Mouse (Mus musculus) kidney, embryonic 16.5 days (tissue): ENCODE measurements at regions not wholly inside any gene's neighbourhood (a gene's known extent, or its start where the extent isn't known, plus 50 kb on each side); places are given as distances from the start of the nearest gene placed in this dataset.
A peak's percentile ranks its signal among the peaks of the same experiment; 100 is the strongest.

Source experiments
- ATAC-seq: fragments of 200-750 bp; cut with Nextera tagmentation; 2 replicates; pipeline ENCODE4 v1.8.0; 2017; ENCODE audit warnings: moderate TSS enrichment; ENCODE audit not compliant: low FRiP score, low TSS enrichment
- H3K27ac ChIP-seq: fragments of 300-500 bp; sonication (generic); 2 replicates; pipeline ENCODE4 v1.5.1; 2014; ENCODE audit warnings: low read length
- H3K27me3 ChIP-seq: fragments of 300-500 bp; sonication (generic); 2 replicates; pipeline ENCODE4 v1.6.1; 2014; ENCODE audit warnings: low read length, control low read depth, mixed read lengths; ENCODE audit not compliant: insufficient read depth
- H3K36me3 ChIP-seq: fragments of 300-500 bp; sonication (generic); 2 replicates; pipeline ENCODE4 v1.6.1; 2014; ENCODE audit warnings: low read length, control low read depth, mixed read lengths; ENCODE audit not compliant: insufficient read depth
- H3K4me1 ChIP-seq: fragments of 300-500 bp; sonication (generic); 2 replicates; pipeline ENCODE4 v1.6.1; 2014; ENCODE audit warnings: low read length, control low read depth, mixed read lengths; ENCODE audit not compliant: insufficient read depth
- H3K4me2 ChIP-seq: fragments of 300-500 bp; sonication (generic); replicated peaks from 2 replicates; pipeline ENCODE4 v1.6.1; 2014; ENCODE audit warnings: low read depth, low read length
- H3K4me3 ChIP-seq: fragments of 300-500 bp; sonication (generic); 2 replicates; pipeline ENCODE4 v1.5.1; 2014; ENCODE audit warnings: mild to moderate bottlenecking, low read length
- H3K9ac ChIP-seq: fragments of 300-500 bp; sonication (generic); replicated peaks from 2 replicates; pipeline ENCODE4 v1.6.1; 2014; ENCODE audit warnings: low read length
- H3K9me3 ChIP-seq: fragments of 300-500 bp; sonication (generic); 2 replicates; pipeline ENCODE4 v1.6.1; 2016; ENCODE audit warnings: low read length, control low read depth
- WGBS: fragments of 180-500 bp; shearing (Covaris S2); extraction: QIAGEN DNeasy Blood & Tissue Kit; methylation state at CpG from one replicate; pipeline ENCODE4 v1.1.7; 2014; 5-methylcytosine and 5-hydroxymethylcytosine counted together

DNA sequence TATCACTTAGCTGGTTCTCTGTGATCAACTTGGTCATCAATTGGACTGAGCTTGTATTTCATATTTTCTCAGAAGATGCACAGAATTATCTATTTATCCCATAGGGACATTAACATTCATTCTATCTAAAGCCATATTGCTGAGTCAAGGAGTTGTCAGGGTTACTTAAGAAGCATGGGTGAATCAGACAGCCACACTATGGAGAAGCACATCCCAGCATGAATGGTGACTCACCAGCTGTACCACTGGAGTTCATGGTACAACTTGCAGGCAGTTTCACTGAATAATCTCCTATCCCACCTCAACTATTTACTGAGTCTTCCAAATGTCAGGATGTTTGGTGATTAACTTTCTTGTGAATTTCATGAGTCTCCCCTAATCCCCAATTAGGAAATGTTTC is 678.6 kb downstream of the Gsdmc2 start:
- Histone ChIP-seq H3K36me3 (no peaks in the 10 kb centered on the region), H3K9me3 (no peaks in the 10 kb centered on the region), H3K27me3 (no peaks in the 10 kb centered on the region), H3K4me2 (no peak overlapping the region), H3K9ac (no peak overlapping the region), H3K27ac (no peak overlapping the region), H3K4me1 (peaks cover 13% of the 10 kb centered on the region), H3K4me3 (no peak overlapping the region)
- no peak for ATAC-seq

DNA sequence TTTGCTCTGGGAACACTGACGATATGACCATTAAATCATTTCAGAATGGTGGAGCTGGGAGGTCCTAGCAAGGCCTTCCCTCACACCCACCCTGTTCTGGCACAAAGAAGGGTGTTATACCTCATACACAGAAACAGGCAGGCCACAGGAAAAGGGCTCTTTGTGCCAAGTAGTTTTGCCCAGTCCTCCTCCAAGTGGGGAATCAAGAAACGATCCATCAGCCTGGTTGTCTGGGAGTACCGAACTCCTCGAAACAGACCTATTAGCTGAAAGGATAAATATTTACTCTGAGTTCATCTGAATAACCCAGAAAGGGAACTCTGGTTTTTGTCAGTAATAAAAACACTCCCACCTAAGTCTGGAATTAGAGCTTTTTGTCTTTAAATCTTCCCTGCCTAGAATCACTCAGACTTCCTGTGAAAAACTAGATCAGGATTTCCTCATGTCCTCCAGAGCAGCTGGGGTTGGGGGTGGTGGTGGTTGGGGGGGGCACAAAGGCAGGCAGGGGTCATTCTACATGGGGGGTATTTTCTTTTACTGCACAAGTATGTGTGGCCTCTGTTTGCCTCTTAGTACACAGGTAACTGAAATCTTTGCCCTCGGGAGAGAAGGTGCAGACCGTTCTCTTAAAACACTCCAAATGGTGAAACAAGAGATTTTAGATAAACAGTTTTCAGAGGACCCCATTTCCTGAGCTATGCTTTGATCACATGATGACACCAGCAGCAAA is 681.3 kb downstream of the Gsdmc2 start:
- Histone ChIP-seq H3K36me3 (no peaks in the 10 kb centered on the region), H3K9me3 (no peaks in the 10 kb centered on the region), H3K4me3 (no peak overlapping the region), H3K27me3 (no peaks in the 10 kb centered on the region), H3K4me1 (peaks cover 13% of the 10 kb centered on the region), H3K27ac (peak overlapping the region; percentile 57), H3K4me2 (no peak overlapping the region), H3K9ac (no peak overlapping the region)
- peak; percentile 88 for ATAC-seq
- WGBS: 6% methylated on average over 6 of the region's 6 CpGs

DNA sequence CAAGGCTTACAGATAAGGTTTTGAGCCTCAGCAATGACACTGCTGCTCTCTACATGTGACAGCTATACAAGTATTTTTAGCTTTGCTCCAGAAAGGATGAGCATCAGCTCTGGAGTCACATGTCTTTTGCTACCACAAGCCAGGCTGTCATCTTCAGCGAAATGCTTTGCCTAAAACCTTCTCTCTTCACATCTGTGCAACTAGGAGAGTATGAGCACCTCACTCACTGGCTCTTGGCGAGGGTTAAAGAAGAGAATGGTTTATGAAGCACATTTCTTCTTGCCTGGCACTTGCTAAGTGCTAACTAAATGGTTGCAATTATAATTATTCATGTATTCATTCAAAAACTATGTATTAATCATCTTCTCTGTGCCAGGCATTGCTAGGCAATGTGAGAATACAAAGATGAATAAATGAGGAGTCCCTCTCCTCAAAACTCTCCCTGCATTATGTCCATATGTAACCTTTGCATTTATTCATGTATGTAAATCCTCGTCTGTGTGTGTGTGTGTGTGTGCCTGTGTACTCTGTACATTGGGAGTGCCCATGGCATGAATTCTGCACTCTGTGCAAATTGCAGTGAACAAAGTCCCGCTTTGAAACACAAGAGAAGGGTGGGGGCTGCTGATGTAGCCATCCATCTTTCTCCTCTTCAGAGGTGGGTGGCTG is 682.0 kb downstream of the Gsdmc2 start:
- WGBS: 51% methylated on average over 4 of the region's 4 CpGs
- H3K4me1 ChIP-seq: peaks cover 13% of the 10 kb centered on the region
- no peak for ATAC-seq

DNA sequence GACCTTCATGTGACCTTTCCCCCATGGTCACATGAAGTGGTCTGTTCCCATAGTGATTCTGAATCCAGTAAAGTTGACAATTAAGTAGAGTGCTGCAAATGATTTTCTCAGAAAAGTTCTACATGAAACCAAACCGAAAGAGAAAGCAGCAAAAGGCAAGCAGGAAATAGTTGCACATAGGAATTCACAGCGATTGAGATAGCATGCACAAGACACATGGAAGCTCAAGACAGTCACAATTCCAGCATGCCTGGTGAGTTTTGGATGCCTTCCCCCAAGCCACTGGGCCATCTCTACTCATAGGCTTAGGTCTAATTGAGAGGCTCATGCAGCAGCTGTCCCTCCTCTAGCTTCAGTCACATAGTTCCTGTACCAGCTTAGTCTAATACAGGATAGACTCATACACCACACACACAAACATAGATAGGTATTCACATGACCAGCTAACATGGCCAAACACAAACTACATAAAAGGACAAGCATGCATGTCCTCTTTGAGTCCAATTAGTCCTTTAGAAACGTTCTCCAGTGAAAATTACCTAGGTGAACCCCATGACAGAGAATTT is 721.8 kb downstream of the Gsdmc2 start:
- 86% methylated on average over 3 of the region's 3 CpGs for WGBS
- Histone ChIP-seq H3K4me1 (no peaks in the 10 kb centered on the region), H3K4me3 (no peak overlapping the region), H3K9me3 (no peaks in the 10 kb centered on the region), H3K27ac (no peak overlapping the region), H3K4me2 (no peak overlapping the region), H3K9ac (no peak overlapping the region), H3K36me3 (no peaks in the 10 kb centered on the region), H3K27me3 (no peaks in the 10 kb centered on the region)
- ATAC-seq: no peak

More for the DNA sequence above, 682.0 kb downstream of the Gsdmc2 start:
- no peak overlapping the region for H3K9ac ChIP-seq
- no peaks in the 10 kb centered on the region for H3K36me3 ChIP-seq
- H3K9me3 ChIP-seq: no peaks in the 10 kb centered on the region
- peak overlapping the region; percentile 57 for H3K27ac ChIP-seq
- no peaks in the 10 kb centered on the region for H3K27me3 ChIP-seq
- no peak overlapping the region for H3K4me3 ChIP-seq
- H3K4me2 ChIP-seq: no peak overlapping the region

DNA sequence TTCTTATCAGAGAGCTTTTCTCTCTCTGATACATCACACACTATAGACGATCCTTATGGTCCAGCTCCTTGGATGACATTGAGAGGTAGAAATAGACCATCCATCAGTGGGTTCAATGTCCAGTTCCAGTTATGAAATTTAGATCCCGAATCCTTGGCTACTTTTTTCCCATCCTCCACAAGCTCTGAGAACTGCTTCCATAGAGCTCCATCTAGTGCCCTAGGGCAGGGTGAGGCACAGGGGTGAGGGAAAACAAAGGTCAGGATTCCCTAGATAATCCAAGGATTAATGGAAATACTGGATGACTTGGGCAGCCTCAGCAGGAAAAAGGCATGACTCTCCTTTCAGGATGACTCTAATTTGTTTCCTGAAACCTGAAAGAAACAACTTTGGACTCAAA is 732.1 kb downstream of the Gsdmc2 start:
- no peaks in the 10 kb centered on the region for H3K27me3 ChIP-seq
- ATAC-seq: no peak

DNA sequence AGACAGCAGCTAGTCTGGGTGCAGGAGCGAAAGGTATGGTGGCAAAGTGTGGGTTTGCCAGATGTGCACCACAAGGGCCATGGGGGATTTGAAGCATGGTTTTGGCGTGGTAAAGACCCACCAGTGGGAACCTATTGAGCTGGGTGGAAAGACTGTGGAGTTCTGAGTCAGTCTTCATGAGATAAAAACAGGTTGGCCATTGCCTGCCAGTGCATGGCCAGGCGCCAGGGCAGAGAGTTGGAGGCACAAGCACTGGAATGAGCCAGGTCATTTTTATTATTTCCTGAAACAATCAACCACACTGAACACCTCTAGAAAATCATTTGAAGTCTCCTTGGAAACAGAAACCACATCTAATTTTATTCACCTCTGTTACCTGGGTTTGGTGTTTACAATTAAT is 744.9 kb downstream of the Gsdmc2 start:
- no peaks in the 10 kb centered on the region for H3K27me3 ChIP-seq
- no peak overlapping the region for H3K4me2 ChIP-seq
- no peaks in the 10 kb centered on the region for H3K9me3 ChIP-seq
- H3K9ac ChIP-seq: no peak overlapping the region
- H3K36me3 ChIP-seq: no peaks in the 10 kb centered on the region
- WGBS: 91% methylated on average over 3 of the region's 3 CpGs
- no peak overlapping the region for H3K27ac ChIP-seq
- H3K4me3 ChIP-seq: no peak overlapping the region
- no peaks in the 10 kb centered on the region for H3K4me1 ChIP-seq
- ATAC-seq: no peak

More for the DNA sequence above, 732.1 kb downstream of the Gsdmc2 start:
- H3K4me2 ChIP-seq: no peak overlapping the region
- no peak overlapping the region for H3K9ac ChIP-seq
- WGBS: 76% methylated on average over 2 of the region's 2 CpGs
- H3K9me3 ChIP-seq: no peaks in the 10 kb centered on the region
- H3K36me3 ChIP-seq: no peaks in the 10 kb centered on the region
- H3K4me1 ChIP-seq: no peaks in the 10 kb centered on the region
- H3K4me3 ChIP-seq: no peak overlapping the region
- no peak overlapping the region for H3K27ac ChIP-seq

DNA sequence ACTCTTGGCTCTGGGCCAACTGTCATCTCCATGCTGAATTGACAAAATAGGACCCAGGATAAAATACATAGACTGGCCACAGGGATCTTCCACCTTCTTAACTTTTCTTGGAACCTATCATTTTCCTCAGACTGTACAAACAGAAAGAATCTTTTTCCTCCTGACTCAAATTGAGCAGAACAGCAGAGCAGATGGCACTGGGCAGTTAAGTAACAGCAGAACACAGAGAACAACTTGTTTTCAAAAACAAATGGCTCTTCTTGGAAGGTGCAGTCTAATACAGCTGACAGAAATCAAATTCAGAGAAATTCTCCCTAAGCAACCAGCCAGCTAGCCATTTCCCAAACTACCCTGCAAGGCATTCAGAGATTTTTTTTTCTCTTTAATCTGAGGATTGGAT is 763.0 kb downstream of the Gsdmc2 start:
- no peak overlapping the region for H3K4me2 ChIP-seq
- no peaks in the 10 kb centered on the region for H3K4me1 ChIP-seq
- no peak overlapping the region for H3K9ac ChIP-seq
- no peak for ATAC-seq
- H3K27ac ChIP-seq: no peak overlapping the region
- no peaks in the 10 kb centered on the region for H3K27me3 ChIP-seq
- H3K4me3 ChIP-seq: no peak overlapping the region
- H3K9me3 ChIP-seq: no peaks in the 10 kb centered on the region
- H3K36me3 ChIP-seq: no peaks in the 10 kb centered on the region

DNA sequence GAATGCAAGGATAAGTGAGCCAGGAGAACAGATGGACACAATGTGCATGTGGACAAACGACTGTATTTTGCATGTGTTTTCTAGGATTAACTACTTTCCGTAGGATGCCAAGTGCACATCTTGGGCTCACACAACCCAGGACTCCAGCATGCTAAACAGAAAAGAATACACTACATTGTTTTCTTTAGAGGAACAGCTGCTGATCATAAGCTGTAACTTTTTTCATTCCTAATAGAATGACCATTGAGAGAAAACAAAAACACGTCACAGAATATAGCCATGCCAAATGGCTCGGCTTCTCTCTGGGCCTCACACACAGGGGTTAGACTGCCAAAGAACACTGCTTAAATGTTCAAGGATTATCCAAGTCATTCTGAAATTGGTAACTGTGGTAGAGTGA is 765.2 kb downstream of the Gsdmc2 start:
- Histone ChIP-seq H3K4me2 (no peak overlapping the region), H3K9me3 (no peaks in the 10 kb centered on the region), H3K4me3 (no peak overlapping the region), H3K27me3 (no peaks in the 10 kb centered on the region), H3K9ac (no peak overlapping the region), H3K4me1 (no peaks in the 10 kb centered on the region), H3K36me3 (no peaks in the 10 kb centered on the region), H3K27ac (no peak overlapping the region)
- no peak for ATAC-seq
- WGBS: 71% methylated on average over 4 of the region's 4 CpGs

DNA sequence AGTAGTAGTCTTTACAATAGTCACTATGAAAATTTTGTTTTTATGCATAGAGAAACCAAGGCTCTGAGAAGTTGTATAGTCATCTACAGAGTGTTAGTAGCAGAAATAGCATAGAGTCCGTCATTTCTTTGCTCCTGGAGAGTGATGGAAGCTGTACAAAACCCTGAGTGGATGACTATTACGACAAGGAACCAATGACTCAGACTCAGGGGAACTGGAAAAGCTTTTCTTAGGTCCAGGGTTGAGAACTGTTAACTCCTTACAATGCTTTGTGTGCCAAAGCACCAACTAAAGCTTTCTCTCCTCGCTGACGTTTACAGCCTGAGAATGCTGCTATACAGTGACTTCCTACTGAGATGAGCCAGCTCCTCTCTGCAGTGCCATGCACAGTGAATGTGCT is 773.1 kb downstream of the Gsdmc2 start:
- Histone ChIP-seq H3K9me3 (no peaks in the 10 kb centered on the region), H3K27me3 (no peaks in the 10 kb centered on the region), H3K9ac (no peak overlapping the region), H3K36me3 (no peaks in the 10 kb centered on the region), H3K4me1 (no peaks in the 10 kb centered on the region), H3K27ac (no peak overlapping the region), H3K4me2 (no peak overlapping the region), H3K4me3 (no peak overlapping the region)
- no peak for ATAC-seq
- 76% methylated on average over 4 of the region's 4 CpGs for WGBS

DNA sequence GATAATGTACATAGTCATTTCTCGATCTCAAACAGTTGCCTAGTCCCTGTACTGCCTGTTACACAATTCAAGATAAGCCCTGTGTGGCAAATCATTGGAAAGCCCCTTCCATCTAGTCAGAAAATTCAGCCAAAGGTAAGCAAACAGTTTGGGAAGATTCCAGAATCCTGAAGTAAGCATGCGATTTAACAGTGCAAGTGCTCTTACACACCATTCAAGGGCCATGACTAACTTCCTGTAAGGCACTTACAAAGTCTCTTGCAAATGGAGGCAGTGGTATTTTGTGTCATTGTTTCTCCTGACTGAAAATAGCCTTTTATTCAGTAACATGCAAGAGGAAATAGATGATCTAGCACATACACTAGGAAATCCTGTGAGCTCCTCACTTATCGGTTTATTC is 777.9 kb downstream of the Gsdmc2 start:
- H3K9me3 ChIP-seq: no peaks in the 10 kb centered on the region
- no peak for ATAC-seq
- 81% methylated on average over 3 of the region's 3 CpGs for WGBS
- H3K4me1 ChIP-seq: no peaks in the 10 kb centered on the region
- H3K4me3 ChIP-seq: no peak overlapping the region
- no peak overlapping the region for H3K4me2 ChIP-seq
- H3K27ac ChIP-seq: no peak overlapping the region
- H3K9ac ChIP-seq: no peak overlapping the region
- no peaks in the 10 kb centered on the region for H3K27me3 ChIP-seq
- no peaks in the 10 kb centered on the region for H3K36me3 ChIP-seq
